Mouse (Mus musculus) intestine, embryonic 15.5 days (tissue): ENCODE measurements around the gene Ociad2. TPM values are rescaled to one million over a fixed set of nuclear protein-coding genes. Genes with fewer than 3 reads are reported as not detected.

Experiments
- ATAC-seq: fragments of 200-750 bp; cut with Nextera tagmentation; 2 replicates; pipeline ENCODE4 v1.8.0; 2017; ENCODE audit warnings: moderate TSS enrichment, moderate library complexity
- H3K27ac ChIP-seq: fragments of 300-500 bp; sonication (generic); 2 replicates; pipeline ENCODE4 v1.5.1; 2015; ENCODE audit warnings: mild to moderate bottlenecking, inconsistent platforms
- H3K27me3 ChIP-seq: fragments of 300-500 bp; sonication (generic); replicated peaks from 2 replicates; pipeline ENCODE4 v1.6.1; 2015; ENCODE audit warnings: inconsistent platforms
- H3K36me3 ChIP-seq: fragments of 300-500 bp; sonication (generic); 2 replicates; pipeline ENCODE4 v1.6.1; 2015; ENCODE audit warnings: inconsistent platforms
- H3K4me1 ChIP-seq: fragments of 300-500 bp; sonication (generic); replicated peaks from 2 replicates; pipeline ENCODE4 v1.6.1; 2015; ENCODE audit warnings: inconsistent platforms
- H3K4me2 ChIP-seq: fragments of 300-500 bp; sonication (generic); replicated peaks from 2 replicates; pipeline ENCODE4 v1.6.1; 2015; ENCODE audit warnings: mild to moderate bottlenecking, inconsistent platforms
- H3K4me3 ChIP-seq: fragments of 300-500 bp; sonication (generic); replicated peaks from 2 replicates; pipeline ENCODE4 v1.5.1; 2015; ENCODE audit warnings: inconsistent platforms
- H3K9ac ChIP-seq: fragments of 300-500 bp; sonication (generic); 2 replicates; pipeline ENCODE4 v1.6.1; 2015; ENCODE audit warnings: inconsistent platforms
- H3K9me3 ChIP-seq: fragments of 300-500 bp; sonication (generic); 2 replicates; pipeline ENCODE4 v1.6.1; 2016; ENCODE audit warnings: inconsistent platforms
- WGBS: fragments of 180-500 bp; shearing (Covaris S2); methylation state at CpG from one replicate; pipeline ENCODE4 v1.1.7; 2015; 5-methylcytosine and 5-hydroxymethylcytosine counted together
- polyA plus RNA-seq: library from polyadenylated mRNA; unstranded; fragments of >200 nt; fragmentation: Nextera tagmentation; extraction: Ambion mirVana; gene quantifications from 2 replicates; pipeline ENCODE4 v1.2.1, GENCODE M21; 2015

The Ociad2 gene
- polyA plus RNA-seq, 1 experiment from 2014 or later, result 216 TPM

- Histone ChIP-seq H3K4me3 (no peak overlapping the region), H3K27ac (no peak overlapping the region), H3K9ac (no peak overlapping the region), H3K9me3 (no peaks in the 10 kb centered on the region), H3K27me3 (no peaks in the 10 kb centered on the region), H3K4me1 (peaks cover 14% of the 10 kb centered on the region), H3K36me3 (no peaks in the 10 kb centered on the region), H3K4me2 (no peak overlapping the region)
- ATAC-seq, result no peak
- WGBS, result 40% methylated on average over 5 of the region's 5 CpGs
Measured at GRCm38 (mm10) chr5:73349514-73349913, 8.7 kb upstream of the Ociad2 start.

GRCm38 (mm10) chr5:73345254-73345653 lies 4.4 kb upstream of the Ociad2 start:
- Histone ChIP-seq H3K27me3 (no peaks in the 10 kb centered on the region), H3K36me3 (no peaks in the 10 kb centered on the region), H3K4me2 (no peak overlapping the region), H3K4me1 (peaks cover 5% of the 10 kb centered on the region; the same call in 1 of the 2 replicates), H3K4me3 (no peak overlapping the region), H3K9ac (no peak overlapping the region), H3K9me3 (no peaks in the 10 kb centered on the region), H3K27ac (no peak overlapping the region)
- WGBS, result 91% methylated on average over 4 of the region's 4 CpGs
- ATAC-seq, result no peak

- Histone ChIP-seq H3K9ac (no peak overlapping the region), H3K4me2 (peak overlapping the region; percentile 18; the same call in 1 of the 2 replicates), H3K36me3 (no peaks in the 10 kb centered on the region), H3K4me1 (peaks cover 5% of the 10 kb centered on the region; the same call in 1 of the 2 replicates), H3K27me3 (no peaks in the 10 kb centered on the region), H3K9me3 (no peaks in the 10 kb centered on the region), H3K27ac (peak overlapping the region; percentile 13; the same call in 1 of the 2 replicates), H3K4me3 (no peak overlapping the region)
- WGBS, result 43% methylated on average over 10 of the region's 10 CpGs
- peak; percentile 76 for ATAC-seq
Measured at GRCm38 (mm10) chr5:73344310-73344709, 3.5 kb upstream of the Ociad2 start.

GRCm38 (mm10) chr5:73342701-73343355 lies 2.0 kb upstream of the Ociad2 start:
- H3K27me3 ChIP-seq, result no peaks in the 10 kb centered on the region
- H3K27ac ChIP-seq, result 0 out of 2 replicates have a peak overlapping the region, but pooled peaks have one; percentile 13
- WGBS, result 82% methylated on average over 22 of the region's 22 CpGs
- no peak for ATAC-seq
- peaks cover 3% of the 10 kb centered on the region; the same call in 1 of the 2 replicates for H3K4me1 ChIP-seq
- H3K4me2 ChIP-seq, result no peak overlapping the region
- H3K9me3 ChIP-seq, result no peaks in the 10 kb centered on the region
- H3K9ac ChIP-seq, result no peak overlapping the region
- H3K4me3 ChIP-seq, result no peak overlapping the region
- H3K36me3 ChIP-seq, result no peaks in the 10 kb centered on the region

- no peaks in the 10 kb centered on the region for H3K36me3 ChIP-seq
- no peak overlapping the region for H3K27ac ChIP-seq
- no peak overlapping the region for H3K9ac ChIP-seq
- no peak overlapping the region for H3K4me3 ChIP-seq
- WGBS, result 83% methylated on average over 9 of the region's 9 CpGs
- H3K27me3 ChIP-seq, result no peaks in the 10 kb centered on the region
- peaks cover 7% of the 10 kb centered on the region for H3K4me1 ChIP-seq
- no peaks in the 10 kb centered on the region for H3K9me3 ChIP-seq
- H3K4me2 ChIP-seq, result no peak overlapping the region
- 0 out of 2 replicates have a peak, but pooled peaks have one; percentile 7 for ATAC-seq
Measured at GRCm38 (mm10) chr5:73339779-73340722, 777 bp downstream of the Ociad2 start.

- H3K4me3 ChIP-seq, result peak overlapping the region; percentile 58
- H3K27me3 ChIP-seq, result no peaks in the 10 kb centered on the region
- 0 out of 2 replicates have a peak, but pooled peaks have one; percentile 5 for ATAC-seq
- peak overlapping the region; percentile 85 for H3K4me2 ChIP-seq
- H3K36me3 ChIP-seq, result no peaks in the 10 kb centered on the region
- peaks cover 7% of the 10 kb centered on the region for H3K4me1 ChIP-seq
- H3K27ac ChIP-seq, result peak overlapping the region; percentile 88
- no peaks in the 10 kb centered on the region for H3K9me3 ChIP-seq
- 42% methylated on average over 14 of the region's 14 CpGs for WGBS
- peak overlapping the region; percentile 68 for H3K9ac ChIP-seq
Measured at GRCm38 (mm10) chr5:73338832-73339163, 2.0 kb downstream of the Ociad2 start.

- Histone ChIP-seq H3K9ac (peak overlapping the region; percentile 68), H3K4me2 (peak overlapping the region; percentile 85), H3K27me3 (no peaks in the 10 kb centered on the region), H3K9me3 (no peaks in the 10 kb centered on the region), H3K27ac (peak overlapping the region; percentile 88), H3K4me3 (peak overlapping the region; percentile 58), H3K4me1 (peaks cover 7% of the 10 kb centered on the region), H3K36me3 (no peaks in the 10 kb centered on the region)
- 3% methylated on average over 35 of the region's 41 CpGs for WGBS
- peak; percentile 67 for ATAC-seq
Measured at GRCm38 (mm10) chr5:73337961-73338831, 2.6 kb downstream of the Ociad2 start.

- H3K27me3 ChIP-seq, result no peaks in the 10 kb centered on the region
- H3K4me3 ChIP-seq, result peak overlapping the region; percentile 58; the same call in 1 of the 2 replicates
- H3K4me2 ChIP-seq, result peak overlapping the region; percentile 85
- H3K9ac ChIP-seq, result no peak overlapping the region
- H3K9me3 ChIP-seq, result no peaks in the 10 kb centered on the region
- H3K36me3 ChIP-seq, result no peaks in the 10 kb centered on the region; the same call in 1 of the 2 replicates
- peaks cover 4% of the 10 kb centered on the region for H3K4me1 ChIP-seq
- ATAC-seq, result peak; percentile 73
- WGBS, result 37% methylated on average over 5 of the region's 5 CpGs
- peak overlapping the region; percentile 88 for H3K27ac ChIP-seq
Measured at GRCm38 (mm10) chr5:73336448-73336847, 4.4 kb downstream of the Ociad2 start.

GRCm38 (mm10) chr5:73331002-73331401 lies 9.8 kb downstream of the Ociad2 start:
- Histone ChIP-seq H3K27ac (no peak overlapping the region), H3K4me1 (peaks cover 12% of the 10 kb centered on the region), H3K27me3 (no peaks in the 10 kb centered on the region), H3K9me3 (no peaks in the 10 kb centered on the region), H3K9ac (no peak overlapping the region), H3K36me3 (no peaks in the 10 kb centered on the region; the same call in 1 of the 2 replicates), H3K4me2 (no peak overlapping the region), H3K4me3 (no peak overlapping the region)
- peak; percentile 55 for ATAC-seq
- 11% methylated on average over 4 of the region's 4 CpGs for WGBS

GRCm38 (mm10) chr5:73324526-73325170 lies 16.2 kb downstream of the Ociad2 start:
- ATAC-seq, result no peak
- Histone ChIP-seq H3K36me3 (no peaks in the 10 kb centered on the region), H3K9ac (no peak overlapping the region), H3K4me2 (no peak overlapping the region), H3K4me3 (no peak overlapping the region), H3K9me3 (no peaks in the 10 kb centered on the region), H3K27ac (no peak overlapping the region), H3K4me1 (no peaks in the 10 kb centered on the region), H3K27me3 (no peaks in the 10 kb centered on the region)
- WGBS, result 63% methylated on average over 8 of the region's 8 CpGs

GRCm38 (mm10) chr5:73323602-73324001 lies 17.2 kb downstream of the Ociad2 start:
- Histone ChIP-seq H3K27me3 (no peaks in the 10 kb centered on the region), H3K4me3 (no peak overlapping the region), H3K4me2 (no peak overlapping the region), H3K9ac (no peak overlapping the region), H3K4me1 (no peaks in the 10 kb centered on the region), H3K36me3 (no peaks in the 10 kb centered on the region), H3K27ac (no peak overlapping the region), H3K9me3 (no peaks in the 10 kb centered on the region)
- ATAC-seq, result no peak
- 74% methylated on average over 5 of the region's 5 CpGs for WGBS
